Mouse (Mus musculus) cerebellum, postnatal 25 days (tissue): ENCODE measurements around the gene Pcgf2.
"Not testable (repeated sequence)": the region's sequence is repeated elsewhere in the genome, so short reads cannot be mapped to it uniquely, and the experiment has no call there.

ENCODE experiments used
- DNase-seq, 2 experiments: peaks; one replicate each; pipeline ENCODE4 v3.0.0; 2021; ENCODE audit warnings: mixed read lengths in 2 of 2

The Pcgf2 gene

GRCm38 (mm10) chr11:97700003-97700745, at the start of gene Pcgf2:
TSS of gene Pcgf2 (minus strand) at chr11:97700497.
- peak; percentile 90 to 92 for DNase-seq

DNA sequence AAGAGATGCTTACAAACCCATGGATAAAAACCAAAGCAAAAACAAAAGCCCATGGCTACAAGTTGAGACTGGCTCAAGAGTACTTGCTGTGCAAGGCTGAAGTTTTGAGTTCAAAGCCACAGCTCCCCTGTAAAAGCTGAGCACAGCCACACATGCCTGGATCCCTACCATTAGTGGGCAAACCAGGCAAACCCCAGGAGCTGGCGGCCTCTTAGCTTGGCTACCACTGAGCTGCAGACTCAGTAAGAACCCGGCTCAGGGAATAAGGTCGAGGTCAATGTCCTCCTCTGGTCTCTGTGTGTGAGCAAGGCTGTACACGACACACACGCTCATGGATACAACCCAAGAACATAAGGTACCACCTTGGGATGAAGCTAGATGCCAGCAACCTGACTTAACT, 48.2 kb upstream of the Pcgf2 start:
- DNase-seq: no peak

GRCm38 (mm10) chr11:97747773-97748172, 47.5 kb upstream of the Pcgf2 start:
- DNase-seq: no peak

- no peak for DNase-seq
Observed at GRCm38 (mm10) chr11:97745331-97745721, 45.0 kb upstream of the Pcgf2 start.

DNA sequence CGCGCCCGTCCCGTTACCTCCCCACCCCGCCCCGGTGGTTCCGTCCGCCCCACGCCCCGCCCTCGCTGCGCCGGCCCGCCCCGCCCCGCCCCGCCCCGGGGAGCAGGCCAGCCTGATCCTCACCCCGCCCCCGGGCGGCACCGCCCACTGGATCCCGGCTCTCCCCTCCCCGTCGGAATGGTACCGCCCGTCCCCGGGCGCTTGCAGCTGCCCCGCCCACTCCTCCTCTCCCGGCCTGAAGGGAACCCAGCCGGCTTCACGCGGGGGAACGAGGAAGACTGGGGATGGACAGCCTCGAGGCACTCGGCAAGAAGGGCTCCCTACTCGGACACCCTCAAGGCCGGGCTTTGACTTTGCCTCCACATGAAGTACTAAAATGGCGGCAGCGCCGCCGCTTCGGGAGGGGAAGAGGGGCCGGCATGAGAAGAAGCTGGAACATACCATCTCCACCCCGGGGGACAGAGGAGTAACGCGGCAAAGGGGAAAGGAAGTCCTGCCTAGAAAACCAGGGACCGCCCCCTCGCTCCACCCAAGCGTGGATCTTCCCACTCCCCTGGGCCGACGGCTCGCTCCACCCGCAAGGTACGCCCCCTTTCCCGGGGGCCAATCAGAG, 44.5 kb upstream of the Pcgf2 start:
- peak; percentile 99 for DNase-seq

DNA sequence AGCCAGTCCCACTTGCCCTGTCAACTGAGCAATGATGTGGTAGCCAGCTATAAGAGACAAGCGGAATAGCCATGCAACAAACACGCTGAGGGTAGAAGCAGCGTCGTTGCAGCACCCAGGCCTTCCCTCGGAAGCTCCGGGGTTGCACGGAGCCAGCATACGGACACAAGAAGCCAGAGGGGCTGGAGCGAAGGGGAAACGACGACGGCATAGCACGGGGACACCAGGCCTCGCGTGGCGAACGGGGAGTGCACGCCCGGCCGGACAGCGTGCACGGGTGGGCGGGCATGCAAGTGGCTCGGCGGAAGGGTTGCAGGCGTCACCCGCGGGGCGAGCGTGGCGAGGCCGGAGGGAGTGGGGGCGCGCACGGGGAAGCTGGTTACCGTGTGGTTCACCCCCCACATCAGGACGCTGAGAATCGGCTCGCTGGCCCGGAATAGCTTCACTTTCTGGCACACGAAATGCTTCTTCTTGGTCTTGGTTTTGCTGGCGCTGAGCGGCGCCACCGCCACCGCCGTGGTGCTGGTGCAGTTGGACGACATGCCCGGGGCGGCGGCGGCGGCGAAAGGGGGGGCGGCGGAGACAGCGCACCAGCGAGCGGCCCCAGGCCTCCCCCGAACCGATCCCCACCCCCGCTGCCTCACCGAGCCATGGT, 43.9 kb upstream of the Pcgf2 start, which contains the start of gene Pip4k2b:
Gene Pip4k2b, minus strand, starts transcription at position 642 of the 655 bp plus-strand sequence.
- DNase-seq: peak in 1 of 2 experiments; percentile 80

- DNase-seq: no peak
Observed at GRCm38 (mm10) chr11:97743423-97743822, 43.1 kb upstream of the Pcgf2 start.

DNA sequence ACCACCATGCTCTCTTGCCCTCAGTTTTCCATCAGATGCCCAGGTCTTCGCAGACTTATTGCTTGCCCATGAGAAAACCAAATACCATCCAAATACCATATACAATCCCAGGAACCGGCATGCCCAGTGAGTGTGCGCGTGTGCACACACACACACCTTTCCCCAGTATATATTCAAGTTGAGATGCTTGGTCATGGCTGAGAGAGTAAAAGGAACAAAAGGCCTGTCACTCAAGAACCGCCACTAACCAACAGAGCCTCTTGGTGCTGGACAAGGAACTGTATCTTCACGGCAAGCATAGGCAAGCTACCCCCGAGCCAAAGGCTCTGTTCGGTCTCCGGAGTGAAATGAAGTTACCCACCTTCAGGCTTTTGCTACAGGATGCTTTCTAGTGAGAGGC, 42.3 kb upstream of the Pcgf2 start:
- no peak for DNase-seq

DNA sequence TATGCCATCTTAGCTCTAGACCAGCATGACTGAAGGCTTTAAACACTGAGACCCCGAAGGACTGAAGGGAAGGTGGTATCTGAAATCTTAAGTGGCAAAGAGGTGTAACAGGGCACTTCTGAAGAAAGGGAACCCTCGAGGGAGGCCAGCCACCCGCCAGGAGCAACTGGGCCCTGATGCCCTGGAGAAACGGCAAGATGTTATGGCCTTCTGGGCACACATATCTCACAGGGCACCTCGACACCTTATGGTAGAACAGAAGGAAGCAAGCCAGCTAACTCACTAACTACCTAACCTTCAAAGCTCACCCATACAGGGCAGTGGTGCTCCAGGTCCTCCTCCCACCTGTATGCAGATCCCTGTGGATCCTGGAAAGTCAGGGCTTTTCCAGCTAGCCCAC, 41.9 kb upstream of the Pcgf2 start:
- no peak for DNase-seq

DNA sequence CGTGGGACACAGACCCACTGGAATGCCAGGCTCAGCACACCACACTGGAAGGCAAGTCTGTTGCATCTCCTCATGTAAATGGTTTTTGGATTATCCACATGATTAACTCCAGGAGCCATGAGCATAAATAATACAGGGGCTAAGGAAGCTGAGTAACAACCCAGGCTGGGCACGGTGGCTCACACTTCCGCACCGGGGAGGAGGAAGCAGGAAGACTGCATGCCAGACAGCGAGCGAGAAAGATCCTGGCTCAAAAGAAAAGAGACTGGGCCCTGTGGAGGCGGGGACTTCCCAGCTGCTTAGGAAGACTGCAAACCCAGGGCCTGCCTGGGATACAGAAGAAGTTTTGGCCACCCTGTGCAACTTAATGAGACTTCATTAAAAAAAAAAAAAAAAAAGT, 39.9 kb upstream of the Pcgf2 start:
- no peak for DNase-seq

- DNase-seq: no peak
Observed at GRCm38 (mm10) chr11:97739155-97739554, 38.9 kb upstream of the Pcgf2 start.

DNA sequence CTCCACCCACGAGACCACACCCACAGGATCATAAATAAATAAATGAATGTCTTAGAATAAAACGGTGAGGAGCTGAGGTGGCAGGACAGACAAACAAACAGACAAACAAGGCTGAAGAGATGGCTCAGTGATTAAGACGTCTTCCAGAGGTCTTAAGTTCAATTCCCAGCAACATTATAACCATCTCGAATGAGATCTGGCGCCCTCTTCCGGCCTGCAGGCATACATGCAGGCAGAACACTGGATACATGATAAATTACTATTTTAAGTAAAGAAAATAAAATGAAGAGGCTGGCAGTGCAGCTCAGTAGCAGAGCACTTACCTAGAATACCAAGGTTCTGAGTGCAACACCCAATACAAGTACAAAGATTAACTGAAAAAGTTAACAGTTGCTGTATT, 38.4 kb upstream of the Pcgf2 start:
- DNase-seq: no peak

DNA sequence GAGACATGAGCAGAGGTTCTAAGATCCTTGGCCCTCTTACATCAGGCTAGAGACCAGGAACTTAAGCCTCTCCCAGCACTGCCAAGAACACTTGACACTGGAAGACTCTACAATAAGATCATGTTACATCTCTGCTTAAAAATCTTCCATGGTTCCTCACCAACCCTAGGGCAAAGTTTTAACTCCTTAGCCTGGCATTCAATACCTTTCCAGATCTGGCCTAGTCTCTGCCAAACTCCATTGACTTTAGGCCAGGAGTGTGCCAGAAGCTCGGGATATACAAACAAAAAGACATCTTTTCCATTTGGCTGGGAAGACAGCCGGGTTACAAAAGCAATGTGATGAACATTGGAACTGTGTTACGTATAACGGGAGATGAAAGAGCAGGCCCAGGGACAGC, 37.3 kb upstream of the Pcgf2 start:
- no peak for DNase-seq

DNA sequence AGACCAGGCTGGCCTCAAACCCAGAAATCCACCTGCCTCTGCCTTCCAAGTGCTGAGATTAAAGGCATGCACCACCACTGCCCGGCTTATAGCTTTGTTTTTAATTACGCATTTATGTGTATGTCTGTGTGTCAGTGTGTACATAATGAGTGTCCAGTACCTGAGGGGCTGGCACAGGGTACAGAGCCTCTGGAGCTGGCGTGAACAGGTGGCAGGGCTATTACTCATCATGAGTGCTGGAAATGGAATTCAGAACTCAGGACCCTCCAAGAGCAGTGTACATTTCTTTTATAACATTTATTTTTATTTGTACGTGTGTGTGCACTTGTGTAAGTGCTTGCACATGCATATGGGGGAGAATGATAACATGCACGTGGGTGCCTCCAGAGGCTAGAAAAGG, 36.3 kb upstream of the Pcgf2 start:
- DNase-seq: no peak

DNA sequence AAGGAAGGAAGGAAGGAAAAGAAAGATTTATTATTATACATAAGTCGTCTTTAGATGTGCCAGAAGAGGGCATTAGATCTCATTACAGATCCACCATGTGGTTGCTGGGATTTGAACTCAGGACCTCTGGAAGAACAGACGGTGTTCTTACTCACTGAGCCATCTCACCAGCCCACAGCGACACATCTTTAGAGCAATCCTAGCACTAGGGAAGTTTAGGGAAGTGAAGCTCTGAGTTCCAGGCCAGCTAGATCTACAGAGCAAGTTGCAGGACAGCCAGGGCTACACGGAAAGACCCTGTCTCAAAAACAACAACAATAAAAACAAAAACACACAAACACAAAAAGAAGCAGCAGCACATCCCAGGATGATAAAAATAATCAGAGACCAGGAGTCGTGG, 34.5 kb upstream of the Pcgf2 start:
- not testable (repeated sequence) for DNase-seq

GRCm38 (mm10) chr11:97733689-97734088, 33.4 kb upstream of the Pcgf2 start:
- DNase-seq: no peak

- DNase-seq: no peak
Observed at GRCm38 (mm10) chr11:97728730-97729129, 28.4 kb upstream of the Pcgf2 start.

GRCm38 (mm10) chr11:97728311-97728710, 28.0 kb upstream of the Pcgf2 start:
- DNase-seq: no peak

- no peak for DNase-seq
Observed at GRCm38 (mm10) chr11:97723709-97724108, 23.4 kb upstream of the Pcgf2 start.

DNA sequence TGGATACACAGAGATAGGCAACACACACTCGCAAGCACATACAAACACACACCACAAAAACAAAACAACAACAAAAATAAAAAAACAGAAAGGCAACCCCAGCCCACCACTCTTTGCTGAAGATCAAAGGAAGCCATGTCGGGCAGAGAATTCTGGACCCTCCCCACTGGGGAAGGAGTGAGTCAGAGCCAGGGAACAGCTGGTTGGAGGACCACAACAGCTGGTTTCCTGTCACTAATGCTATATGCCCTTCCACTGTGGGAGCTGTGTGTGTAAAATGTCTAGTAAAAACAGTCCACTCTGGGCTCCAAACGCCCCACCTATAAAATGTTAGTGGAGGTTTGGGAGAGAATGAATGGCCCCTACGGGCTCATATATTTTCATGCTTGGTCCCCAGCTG, 21.0 kb upstream of the Pcgf2 start:
- DNase-seq: no peak

DNA sequence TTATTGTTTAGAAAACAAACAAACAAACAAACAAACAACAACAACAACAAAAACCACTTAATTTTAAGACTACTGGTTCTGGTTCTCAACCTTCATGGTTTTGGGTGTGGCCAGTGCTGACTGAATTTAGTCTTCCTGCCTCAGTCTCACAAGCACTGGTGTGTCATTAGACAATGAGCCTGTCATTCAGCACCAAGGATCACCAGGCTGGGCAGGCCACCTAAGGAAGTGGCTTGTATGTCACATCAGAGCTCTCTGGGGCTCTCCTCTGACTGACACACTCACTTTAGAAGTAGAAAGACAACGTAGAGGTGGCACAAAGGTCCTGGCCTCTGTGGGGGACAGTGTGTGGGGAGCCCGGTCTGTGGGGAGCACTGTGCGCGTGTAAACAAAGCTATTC, 18.7 kb upstream of the Pcgf2 start:
- DNase-seq: no peak

DNA sequence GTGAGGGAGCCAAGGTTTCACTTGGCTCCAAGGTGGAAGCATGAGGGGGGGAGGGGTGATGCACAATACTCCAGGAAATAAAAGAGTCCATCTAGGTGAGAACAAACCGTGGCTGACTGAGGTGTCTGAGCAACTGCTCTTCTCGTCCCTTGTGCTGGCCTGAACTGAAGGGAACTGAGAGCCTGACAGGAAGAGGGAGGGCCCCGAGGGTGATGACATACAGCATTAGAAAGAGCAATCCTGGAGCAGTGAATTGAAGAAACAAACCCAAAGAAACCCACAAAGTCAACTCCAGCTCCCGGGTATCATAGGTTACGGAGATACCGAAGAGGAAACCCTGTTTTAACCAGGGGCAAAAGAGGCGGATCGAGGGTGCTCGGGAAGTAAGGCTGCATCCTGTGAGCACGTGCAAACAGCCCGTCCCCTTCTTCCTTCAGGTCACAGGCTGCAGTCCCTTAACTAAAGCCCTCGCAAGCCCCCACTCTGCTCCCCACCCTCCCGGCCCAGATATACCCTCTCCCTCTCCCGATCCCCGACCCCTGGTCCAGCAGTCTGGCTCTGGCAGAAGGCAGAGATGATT, 18.1 kb upstream of the Pcgf2 start:
- DNase-seq: no peak

GRCm38 (mm10) chr11:97717369-97718280, 17.3 kb upstream of the Pcgf2 start:
- DNase-seq: no peak
